Mouse (Mus musculus) MEL (cell line): ENCODE data around the gene Mrpl11. TPM values are rescaled to one million over a fixed set of nuclear protein-coding genes. Genes with fewer than 3 reads are reported as not detected.
A peak's percentile ranks its signal among the peaks of the same experiment; 100 is the strongest.

Experiments used
- DNase-seq: peaks from one replicate; pipeline ENCODE4 v3.0.0; 2011; ENCODE audit warnings: low read depth, low spot score
- H3K27ac ChIP-seq: 2 replicates; pipeline ENCODE4 v1.5.1; 2012; ENCODE audit warnings: low read depth, mild to moderate bottlenecking, control low read depth, low read length, moderate library complexity; ENCODE audit not compliant: control insufficient read depth
- H3K27me3 ChIP-seq, 2 experiments: fragments of 150-350 bp in 1 of 2; sonication (generic) in 1 of 2; 2 replicates each; pipeline ENCODE4 v1.6.1; 2012; ENCODE audit warnings: low read length in 2 of 2, mild to moderate bottlenecking in 2 of 2, improper control_type of control experiment in 1 of 2, moderate library complexity in 1 of 2; ENCODE audit not compliant: insufficient read depth in 2 of 2, control insufficient read depth in 1 of 2
- H3K36me3 ChIP-seq, 2 experiments: 2 replicates each; pipeline ENCODE4 v1.6.1; 2012 to 2014; ENCODE audit warnings: low read length in 2 of 2, improper control_type of control experiment in 1 of 2, inconsistent platforms in 1 of 2, mild to moderate bottlenecking in 1 of 2; ENCODE audit not compliant: insufficient read depth in 2 of 2, control insufficient read depth in 1 of 2
- H3K4me1 ChIP-seq, 2 experiments: fragments of 150-350 bp in 1 of 2; sonication (generic) in 1 of 2; 2 replicates each; pipeline ENCODE4 v1.6.1; 2012; ENCODE audit warnings: low read length in 2 of 2, improper control_type of control experiment in 1 of 2, mild to moderate bottlenecking in 1 of 2; ENCODE audit not compliant: insufficient read depth in 2 of 2, control insufficient read depth in 1 of 2
- H3K4me3 ChIP-seq, 2 experiments: fragments of 150-350 bp in 1 of 2; sonication (generic) in 1 of 2; 2 replicates each; pipeline ENCODE4 v1.5.1; 2012; ENCODE audit warnings: low read depth in 2 of 2, low read length in 2 of 2, mild to moderate bottlenecking in 2 of 2, moderate library complexity in 2 of 2, control low read depth in 1 of 2, improper control_type of control experiment in 1 of 2; ENCODE audit not compliant: control insufficient read depth in 1 of 2, insufficient read depth in 1 of 2
- H3K79me2 ChIP-seq: 2 replicates; pipeline ENCODE4 v1.6.1; 2012; ENCODE audit warnings: mild to moderate bottlenecking, low read length, moderate library complexity; ENCODE audit not compliant: control insufficient read depth, poor library complexity, insufficient read depth
- H3K9ac ChIP-seq: 2 replicates; pipeline ENCODE4 v1.6.1; 2012; ENCODE audit warnings: low read depth, mild to moderate bottlenecking, control low read depth, low read length, moderate library complexity; ENCODE audit not compliant: control insufficient read depth, poor library complexity, severe bottlenecking
- H3K9me3 ChIP-seq: fragments of 150-350 bp; sonication (generic); replicated peaks from 2 replicates; pipeline ENCODE4 v1.6.1; 2012; ENCODE audit warnings: mild to moderate bottlenecking, low read length, improper control_type of control experiment, moderate library complexity; ENCODE audit not compliant: insufficient read depth
- BHLHE40 ChIP-seq: IDR thresholded peaks from 2 replicates; pipeline ENCODE4 v1.6.1; 2012; ENCODE audit warnings: low read depth, mild to moderate bottlenecking, inconsistent platforms, low read length, improper control_type of control experiment, borderline replicate concordance
- CHD2 ChIP-seq: IDR thresholded peaks from 2 replicates; pipeline ENCODE4 v1.6.1; 2011; ENCODE audit warnings: low read length, improper control_type of control experiment
- EP300 ChIP-seq, 2 experiments: IDR thresholded peaks; 2 replicates each; pipeline ENCODE4 v1.6.1; 2011; ENCODE audit warnings: improper control_type of control experiment in 2 of 2, low read length in 2 of 2, low read depth in 1 of 2, mild to moderate bottlenecking in 1 of 2
- GABPA ChIP-seq: IDR thresholded peaks from 2 replicates; pipeline ENCODE4 v1.6.1; 2012; ENCODE audit warnings: low read depth, mild to moderate bottlenecking, inconsistent platforms, low read length, improper control_type of control experiment, moderate library complexity
- GATA1 ChIP-seq: IDR thresholded peaks from 2 replicates; pipeline ENCODE4 v1.6.1; 2011; ENCODE audit warnings: low read depth, low read length, improper control_type of control experiment
- JUND ChIP-seq: IDR thresholded peaks from 2 replicates; pipeline ENCODE4 v1.6.1; 2011; ENCODE audit warnings: low read depth, mild to moderate bottlenecking, improper control_type of control experiment, low read length
- KAT2A ChIP-seq: conservative IDR thresholded peaks from 2 replicates; pipeline ENCODE4 v1.6.1; 2012; ENCODE audit warnings: low read depth, low read length, improper control_type of control experiment, inconsistent platforms
- MAFK ChIP-seq: IDR thresholded peaks from 2 replicates; pipeline ENCODE4 v1.6.1; 2011; ENCODE audit warnings: low read depth, mild to moderate bottlenecking, low read length, improper control_type of control experiment, borderline replicate concordance
- MEF2A ChIP-seq: IDR thresholded peaks from 2 replicates; pipeline ENCODE4 v1.6.1; 2014; ENCODE audit warnings: low read depth, mild to moderate bottlenecking, inconsistent platforms, low read length, improper control_type of control experiment; ENCODE audit not compliant: poor library complexity, insufficient replicate concordance, severe bottlenecking; ENCODE audit errors: extremely low read depth
- MXI1 ChIP-seq: IDR thresholded peaks from 2 replicates; pipeline ENCODE4 v1.6.1; 2011; ENCODE audit warnings: mild to moderate bottlenecking, low read depth, low read length, improper control_type of control experiment
- NELFE ChIP-seq: IDR thresholded peaks from 2 replicates; pipeline ENCODE4 v1.6.1; 2011; ENCODE audit warnings: low read depth, low read length, improper control_type of control experiment
- POLR2A ChIP-seq, 2 experiments: IDR thresholded peaks; 2 replicates each; pipeline ENCODE4 v1.6.1; 2011 to 2012; ENCODE audit warnings: low read length in 2 of 2, mild to moderate bottlenecking in 2 of 2, control low read depth in 1 of 2, improper control_type of control experiment in 1 of 2, low read depth in 1 of 2, moderate library complexity in 1 of 2; ENCODE audit not compliant: control insufficient read depth in 1 of 2, insufficient read depth in 1 of 2, poor library complexity in 1 of 2
- POLR2AphosphoS5 ChIP-seq: IDR thresholded peaks from 2 replicates; pipeline ENCODE4 v1.6.1; 2012; ENCODE audit warnings: low read depth, borderline replicate concordance, mild to moderate bottlenecking, inconsistent platforms, low read length, moderate library complexity, mixed read lengths
- RAD21 ChIP-seq: IDR thresholded peaks from 2 replicates; pipeline ENCODE4 v1.6.1; 2011; ENCODE audit warnings: mild to moderate bottlenecking, low read depth, low read length, improper control_type of control experiment
- SMC3 ChIP-seq: IDR thresholded peaks from 2 replicates; pipeline ENCODE4 v1.6.1; 2011; ENCODE audit warnings: low read depth, low read length, improper control_type of control experiment
- TAL1 ChIP-seq: IDR thresholded peaks from 2 replicates; pipeline ENCODE4 v1.6.1; 2012; ENCODE audit warnings: mild to moderate bottlenecking, inconsistent platforms, low read length, moderate library complexity, mixed read lengths
- TCF12 ChIP-seq: IDR thresholded peaks from 2 replicates; pipeline ENCODE4 v1.6.1; 2014; ENCODE audit warnings: low read depth, mild to moderate bottlenecking, inconsistent platforms, low read length, improper control_type of control experiment, moderate library complexity
- UBTF ChIP-seq: IDR thresholded peaks from 2 replicates; pipeline ENCODE4 v1.6.1; 2012; ENCODE audit warnings: low read depth, mild to moderate bottlenecking, inconsistent platforms, low read length, improper control_type of control experiment, moderate library complexity, borderline replicate concordance; ENCODE audit not compliant: insufficient read depth
- USF1 ChIP-seq: IDR thresholded peaks from 2 replicates; pipeline ENCODE4 v1.6.1; 2014; ENCODE audit warnings: low read depth, mild to moderate bottlenecking, inconsistent platforms, low read length, improper control_type of control experiment, moderate library complexity
- ZC3H11A ChIP-seq: IDR thresholded peaks from 2 replicates; pipeline ENCODE4 v1.6.1; 2012; ENCODE audit warnings: low read depth, mild to moderate bottlenecking, inconsistent platforms, low read length, improper control_type of control experiment
- ZNF384 ChIP-seq: IDR thresholded peaks from 2 replicates; pipeline ENCODE4 v1.6.1; 2012; ENCODE audit warnings: low read depth, mild to moderate bottlenecking, inconsistent platforms, low read length, improper control_type of control experiment
- polyA plus RNA-seq, 2 experiments: library from polyadenylated mRNA; stranded (reverse) in 1 of 2; unstranded in 1 of 2; fragments of >175 nt in 1 of 2; fragments of >200 nt in 1 of 2; gene quantifications; 2 replicates each; pipeline versions ENCODE4 v1.2.1 to v1.2.4; 2012; ENCODE audit warnings: low replicate concordance in 2 of 2, low read depth in 1 of 2; ENCODE audit not compliant: insufficient read length in 2 of 2, insufficient read depth in 1 of 2, missing spikeins in 1 of 2
- total RNA-seq: library from RNA; depleted of rRNA; stranded (reverse); fragments of 300-350 nt; gene quantifications from 2 replicates; pipeline ENCODE4 v1.2.3, GENCODE M21; 2012

Gene Mrpl11
- total and polyA plus RNA-seq, 3 experiments, result 108 to 317 (median 124) TPM

DNA sequence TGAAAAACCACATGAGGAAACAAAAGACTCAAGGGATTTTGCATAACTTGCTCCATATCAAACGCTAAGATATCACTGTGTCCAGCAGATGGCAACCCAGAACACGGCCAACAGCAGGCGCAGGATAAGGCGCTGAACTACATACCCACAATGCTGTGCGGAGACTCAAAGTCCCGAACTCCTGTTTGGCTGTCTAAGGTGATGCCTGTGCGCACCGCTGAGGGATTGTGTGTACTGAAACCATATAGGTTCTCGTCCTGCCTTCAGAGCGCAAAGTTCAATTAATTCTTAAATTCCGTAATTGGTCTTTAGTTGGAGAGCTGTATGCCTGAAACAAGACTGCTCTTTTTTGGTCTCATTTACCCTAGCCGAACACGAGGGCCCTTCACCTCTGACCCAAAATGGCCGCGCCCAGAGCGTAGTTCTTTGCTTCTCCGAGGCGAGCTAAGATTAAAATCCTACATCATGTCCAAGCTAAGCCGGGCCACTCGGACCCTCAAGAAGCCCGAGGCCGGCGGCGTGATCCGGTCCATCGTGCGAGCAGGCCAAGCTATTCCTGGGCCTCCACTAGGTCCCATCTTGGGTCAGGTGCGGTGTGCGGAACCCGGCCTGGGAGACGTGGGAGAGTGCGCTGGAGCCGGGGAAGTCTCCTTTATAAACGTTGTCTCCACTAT is at the start of gene Mrpl11 (continued):
- peak; percentile 31 for TF ChIP-seq RAD21
- TF ChIP-seq ZC3H11A, result no peak
- 0 out of 2 replicates have a peak, but pooled peaks have one; percentile 34 for TF ChIP-seq USF1
- peak; percentile 52 to 59; a peak in 2 of 4 replicates for TF ChIP-seq POLR2A (IDR thresholded peaks at IDR 0.05; ENCODE audit: control insufficient read depth in 1 of 2, insufficient read depth in 1 of 2, low read depth in 1 of 2, low read length in 2 of 2, poor library complexity in 1 of 2)
- peak; percentile 94 for TF ChIP-seq KAT2A

DNA sequence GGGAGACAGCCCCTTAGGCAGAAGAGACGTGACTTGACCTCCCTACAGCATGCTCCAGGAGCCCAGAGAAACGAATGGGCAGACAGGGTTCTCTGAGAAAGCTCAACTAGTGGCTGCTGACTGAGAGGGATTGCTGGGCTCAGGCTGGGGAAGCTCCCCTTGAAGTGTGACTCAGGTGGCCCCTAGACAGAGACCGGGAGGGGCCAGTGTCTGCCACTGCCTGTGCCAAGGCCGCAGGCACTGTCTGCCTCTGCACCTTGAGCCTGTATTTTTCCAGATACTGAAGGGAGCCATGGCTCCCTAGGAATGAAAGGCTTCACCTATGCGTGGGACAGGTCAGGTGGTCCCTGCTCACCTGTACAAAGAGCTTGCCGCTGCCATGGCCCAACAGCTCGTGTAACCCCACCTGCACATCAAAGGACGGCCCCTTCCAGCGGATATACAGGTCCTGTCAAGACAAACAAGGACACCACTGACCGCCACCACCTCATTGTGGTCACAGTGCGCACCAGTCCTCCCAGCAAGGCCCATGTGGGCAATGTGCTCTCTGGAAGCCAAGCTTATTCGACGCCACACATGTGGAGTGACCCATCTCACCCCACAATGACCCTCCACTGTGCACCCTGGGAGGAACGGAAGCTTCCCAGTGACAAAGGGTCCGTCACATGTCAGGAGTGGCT is 45.9 kb upstream of the Mrpl11 start:
- H3K4me1 ChIP-seq, result no peaks in the 10 kb centered on the region
- no peaks in the 10 kb centered on the region for H3K9me3 ChIP-seq
- H3K27me3 ChIP-seq, result no peaks in the 10 kb centered on the region
- H3K27ac ChIP-seq, result no peak overlapping the region
- H3K36me3 ChIP-seq, result peaks cover 0 to 2% of the 10 kb centered on the region in 2 experiments; a peak in 1 of 4 replicates
- no peak for DNase-seq
- no peak overlapping the region for H3K9ac ChIP-seq
- H3K4me3 ChIP-seq, result no peak overlapping the region
- H3K79me2 ChIP-seq, result no peaks in the 10 kb centered on the region
- TF ChIP-seq USF1 (no peak), MAFK (no peak), TCF12 (no peak), JUND (no peak), RAD21 (no peak), EP300 (IDR thresholded peaks at IDR 0.05; ENCODE audit: low read depth in 1 of 2, low read length in 2 of 2) (no peak), TAL1 (no peak), UBTF (no peak), NELFE (no peak), BHLHE40 (no peak), POLR2AphosphoS5 (no peak), ZNF384 (no peak), GATA1 (no peak), CHD2 (no peak), MXI1 (no peak), MEF2A (no peak), GABPA (no peak), SMC3 (no peak)
